Mouse (Mus musculus) CH12.LX (cell line): ENCODE measurements around the gene Vps4b.

Experiments used
- CHD1 ChIP-seq: IDR thresholded peaks from 2 replicates; pipeline ENCODE4 v1.6.1; 2012; ENCODE audit warnings: low read depth, low read length, improper control_type of control experiment, inconsistent platforms
- CTCF ChIP-seq, 2 experiments: IDR thresholded peaks in 1 of 2; conservative IDR thresholded peaks in 1 of 2; 2 replicates each; pipeline ENCODE4 v1.5.1; 2011 to 2012; ENCODE audit warnings: low read depth in 2 of 2, low read length in 2 of 2, improper control_type of control experiment in 1 of 2, inconsistent platforms in 1 of 2, mild to moderate bottlenecking in 1 of 2, moderate library complexity in 1 of 2
- EP300 ChIP-seq: IDR thresholded peaks from 2 replicates; pipeline ENCODE4 v1.6.1; 2011; ENCODE audit warnings: low read length, improper control_type of control experiment
- MAX ChIP-seq: IDR thresholded peaks from 2 replicates; pipeline ENCODE4 v1.6.1; 2011; ENCODE audit warnings: low read length, improper control_type of control experiment
- POLR2A ChIP-seq: IDR thresholded peaks from 2 replicates; pipeline ENCODE4 v1.6.1; 2011; ENCODE audit warnings: low read depth, mild to moderate bottlenecking, improper control_type of control experiment, low read length
- UBTF ChIP-seq: IDR thresholded peaks from 2 replicates; pipeline ENCODE4 v1.6.1; 2012; ENCODE audit warnings: low read depth, mild to moderate bottlenecking, inconsistent platforms, low read length, improper control_type of control experiment, moderate library complexity

- TF ChIP-seq CTCF (conservative IDR thresholded peaks at IDR 0.05 in 1 of 2, IDR thresholded peaks at IDR 0.05 in 1 of 2; ENCODE audit: low read depth in 2 of 2, low read length in 2 of 2) (no peak), EP300 (no peak), CHD1 (no peak), POLR2A (no peak), UBTF (no peak), MAX (no peak)
Observed at GRCm38 (mm10) chr1:106774092-106774491, 22.4 kb downstream of the Vps4b start.
